Comparison of ENCODE assay signal across 11 mouse cellular contexts in the genomic region with DNA sequence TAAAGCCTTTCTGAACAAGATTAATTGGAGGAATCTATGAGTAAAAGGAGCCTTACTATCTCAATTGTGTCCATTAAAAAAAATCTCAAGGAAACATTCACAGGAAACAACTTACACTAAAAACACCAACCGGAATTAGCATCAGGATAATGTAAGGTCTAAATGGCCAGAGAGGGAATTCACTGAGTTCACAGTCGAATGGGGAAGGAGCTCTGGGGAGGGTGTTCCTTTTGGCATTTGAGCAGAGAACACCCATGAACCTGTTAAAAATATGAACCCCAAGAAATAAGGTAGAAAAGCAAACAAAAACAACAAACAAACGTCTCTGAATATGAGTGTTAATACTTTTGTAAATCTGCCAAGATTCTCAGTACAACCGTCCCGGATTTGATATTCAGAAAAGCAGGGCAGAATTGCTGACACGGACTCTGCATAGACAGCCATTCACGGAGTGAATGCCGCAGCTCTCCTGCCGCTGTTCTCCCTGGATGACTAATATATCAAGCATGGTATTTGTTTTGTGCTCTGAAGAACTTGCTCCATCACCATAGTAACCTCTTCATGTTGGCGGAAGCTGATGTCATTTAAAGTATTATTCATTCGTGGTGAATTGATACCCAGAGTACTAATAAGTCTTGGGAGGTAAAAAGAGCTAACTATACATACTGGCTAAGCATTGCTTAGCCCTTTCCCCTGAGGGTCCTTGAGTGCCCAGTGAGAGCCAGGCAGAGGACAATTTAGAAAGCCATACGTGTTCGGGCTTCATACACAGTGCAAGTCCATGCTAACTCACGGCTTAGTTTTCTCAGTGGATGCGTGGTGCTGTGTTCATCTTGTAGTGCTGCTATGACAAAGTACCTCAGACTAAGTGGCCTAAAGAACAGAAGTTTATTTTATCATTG. TPM values are rescaled to one million over a fixed set of nuclear protein-coding genes. Genes with fewer than 3 reads are reported as not detected.
DNase-seq lines count a peak whose midpoint lies in the region; ATAC-seq lines count a peak whose summit lies in the region.
"Had no signal": no experiment of that assay in that cellular context is flagged by ENCODE, and none has a peak within 500 bp of the region (broad histone marks: within the 10 kb centered on the region; RNA-seq: fewer than 3 reads in every experiment).

No protein-coding gene starts in this region.

- H3K4me1 ChIP-seq in neural tube, embryonic 12.5 days, result peaks cover 6% of the 10 kb centered on the region; the same call in 1 of the 2 replicates
- H3K4me1 ChIP-seq in stomach, embryonic 14.5 days (ENCODE audit: control insufficient read depth, insufficient read depth, low read length), result no peaks in the 10 kb centered on the region
- H3K4me1 ChIP-seq: embryonic facial prominence, embryonic 13.5 days; liver, embryonic 12.5 days had no signal

- peak; percentile 5 to 19 for DNase-seq in adrenal gland, adult (ENCODE audit: inconsistent age in 2 of 2, low spot score in 1 of 2)
- no peak for DNase-seq in adrenal gland, postnatal 36 days
- DNase-seq in neural tube, embryonic 10.5 days (ENCODE audit: extremely low spot score, low spot score), result no peak
- DNase-seq in layer of hippocampus, postnatal 14 days (ENCODE audit: low spot score in 2 of 2), result peak; percentile 17 to 45
- no peak for DNase-seq in spleen, postnatal 10 days (ENCODE audit: low spot score in 2 of 2)
- DNase-seq in kidney, postnatal 14 days, result no peak
- DNase-seq: kidney, adult 8-10 months had no signal

- H3K27ac ChIP-seq in neural tube, embryonic 12.5 days, result no peak overlapping the region
- no peak overlapping the region for H3K27ac ChIP-seq in stomach, embryonic 14.5 days (ENCODE audit: low read length)
- H3K27ac ChIP-seq: embryonic facial prominence, embryonic 13.5 days; liver, embryonic 12.5 days had no signal

- H3K27me3 ChIP-seq in neural tube, embryonic 12.5 days (replicated peaks), result no peaks in the 10 kb centered on the region
- no peaks in the 10 kb centered on the region for H3K27me3 ChIP-seq in stomach, embryonic 14.5 days (ENCODE audit: control insufficient read depth, insufficient read depth, low read length)
- H3K27me3 ChIP-seq: embryonic facial prominence, embryonic 13.5 days; liver, embryonic 12.5 days had no signal

- ATAC-seq in neural tube, embryonic 12.5 days (ENCODE audit: low FRiP score, low read depth), result peak; percentile 41; the same call in 1 of the 2 replicates
- 0 out of 2 replicates have a peak, but pooled peaks have one; percentile 63 for ATAC-seq in stomach, embryonic 14.5 days (ENCODE audit: insufficient number of reproducible peaks, insufficient read depth, low FRiP score, low read depth)
- ATAC-seq: liver, embryonic 12.5 days had no signal

- no peak overlapping the region for H3K9ac ChIP-seq in neural tube, embryonic 12.5 days
- H3K9ac ChIP-seq in stomach, embryonic 14.5 days (replicated peaks; ENCODE audit: low read depth, low read length), result no peak overlapping the region
- H3K9ac ChIP-seq: embryonic facial prominence, embryonic 13.5 days; liver, embryonic 12.5 days had no signal

- WGBS in neural tube, embryonic 12.5 days, result 42% methylated on average over 15 of the region's 15 CpGs
- 55% methylated on average over 15 of the region's 15 CpGs for WGBS in stomach, embryonic 14.5 days

- H3K36me3 ChIP-seq in neural tube, embryonic 12.5 days, result no peaks in the 10 kb centered on the region
- H3K36me3 ChIP-seq in stomach, embryonic 14.5 days (ENCODE audit: control insufficient read depth, insufficient read depth, low read length), result no peaks in the 10 kb centered on the region
- H3K36me3 ChIP-seq: embryonic facial prominence, embryonic 13.5 days; liver, embryonic 12.5 days had no signal

- no peaks in the 10 kb centered on the region for H3K9me3 ChIP-seq in neural tube, embryonic 12.5 days
- no peaks in the 10 kb centered on the region for H3K9me3 ChIP-seq in stomach, embryonic 14.5 days (ENCODE audit: control insufficient read depth, low read depth, low read length)
- H3K9me3 ChIP-seq: embryonic facial prominence, embryonic 13.5 days; liver, embryonic 12.5 days had no signal

- H3K4me2 ChIP-seq in neural tube, embryonic 12.5 days (replicated peaks), result 0 out of 2 replicates have a peak overlapping the region, but pooled peaks have one; percentile 15
- no peak overlapping the region for H3K4me2 ChIP-seq in stomach, embryonic 14.5 days (replicated peaks; ENCODE audit: low read depth, low read length)
- H3K4me2 ChIP-seq: embryonic facial prominence, embryonic 13.5 days; liver, embryonic 12.5 days had no signal

- no peak overlapping the region for H3K4me3 ChIP-seq in neural tube, embryonic 12.5 days
- no peak overlapping the region for H3K4me3 ChIP-seq in stomach, embryonic 14.5 days (ENCODE audit: low read depth, low read length)
- H3K4me3 ChIP-seq: embryonic facial prominence, embryonic 13.5 days; liver, embryonic 12.5 days had no signal

RNA-seq across cellular contexts. Expression of gene Myo16, which starts 22.9 kb away (rescaled TPM):
- total RNA-seq in adrenal gland, postnatal 36 days (2021), result not detected
- polyA plus RNA-seq in neural tube, embryonic 12.5 days (2016; fragmentation: Nextera tagmentation; extraction: Ambion mirVana), result 2.8 and 3.4 TPM in 2 replicates
- total RNA-seq in layer of hippocampus, postnatal 14 days (2021), result 10 to 100 TPM; 50.5 to 51.3 TPM
- polyA plus RNA-seq in stomach, embryonic 14.5 days (2014; fragmentation: Nextera tagmentation; extraction: Ambion mirVana), result 5.1 and 6.4 TPM in 2 replicates

Comparison
In these comparisons a context has a peak if more than half of its experiments do, and no peak if none do; other contexts are left out.
1. DNase-seq: peak in adrenal gland, adult (2 of 2) and layer of hippocampus, postnatal 14 days (2 of 2); none in adrenal gland, postnatal 36 days (0 of 2), neural tube, embryonic 10.5 days (single experiment), spleen, postnatal 10 days (0 of 2) and kidney, postnatal 14 days (single experiment).
2. RNA of gene Myo16, which starts 22.9 kb away (total RNA-seq): 50.5 to 51.3 TPM in layer of hippocampus, postnatal 14 days; not detected in adrenal gland, postnatal 36 days; every median in the first group is over 10 times any median in the second.